Mouse (Mus musculus): ENCODE data around the gene Pola2.

Pola2 gene

DNA sequence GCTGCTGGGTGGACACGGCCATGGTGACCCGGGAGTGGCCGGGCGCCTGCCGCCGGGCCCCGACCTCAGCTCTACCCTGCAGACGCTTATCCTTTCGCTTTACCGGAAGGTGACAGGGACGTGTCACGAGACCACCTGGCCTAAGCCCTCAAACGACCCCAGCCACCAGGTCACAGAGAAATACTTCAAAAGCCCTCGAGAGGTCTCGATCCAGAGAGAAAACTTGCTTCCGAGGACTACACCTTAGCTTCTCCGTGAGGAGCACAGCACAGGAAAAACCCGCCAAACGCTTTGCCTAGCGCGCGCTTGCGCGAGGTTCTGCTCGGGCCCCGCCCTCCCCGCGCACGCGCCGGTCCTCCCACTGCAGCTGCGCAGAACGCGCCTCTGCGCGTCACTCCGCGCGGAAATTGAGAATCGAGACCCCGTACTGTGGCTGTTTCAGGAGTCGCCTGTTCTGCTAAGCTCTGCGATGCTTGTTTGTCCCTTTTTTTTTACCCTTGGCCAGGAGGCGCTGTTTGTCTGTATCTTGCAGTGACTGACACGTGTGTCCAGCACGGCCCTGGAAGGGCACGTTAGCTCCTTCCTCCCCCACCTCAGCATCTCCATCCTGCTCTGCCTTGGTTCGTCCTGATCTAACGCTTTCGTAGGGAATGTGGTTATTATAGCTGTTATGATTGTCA lies at the start of gene Pola2:
Gene Pola2, minus strand, starts transcription at position 320 of the 680 bp plus-strand sequence.
- peak; percentile 85 for DNase-seq

- no peak for DNase-seq
These were observed 49.7 kb upstream of the Pola2 start for GRCm38 (mm10) chr19:6013691-6014090.

DNA sequence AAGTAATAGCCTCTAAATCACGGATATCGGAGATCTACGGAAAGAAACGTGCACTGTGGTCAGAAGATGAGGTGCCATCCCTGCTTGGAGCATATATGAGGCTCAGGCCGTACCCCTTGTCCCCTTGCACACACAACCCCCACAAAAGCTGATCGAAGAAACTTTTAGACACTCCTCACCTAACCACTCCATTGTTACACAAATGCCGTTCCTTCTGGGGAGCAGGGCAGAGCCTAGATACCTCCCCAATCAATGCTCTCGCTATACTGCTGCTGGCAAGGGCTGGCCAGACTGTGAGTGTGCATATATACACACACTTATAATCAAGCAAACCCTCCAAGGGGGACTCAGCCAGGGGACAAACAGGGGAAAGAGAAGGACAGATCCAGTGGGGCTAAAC lies 45.1 kb upstream of the Pola2 start:
- DNase-seq: no peak

DNA sequence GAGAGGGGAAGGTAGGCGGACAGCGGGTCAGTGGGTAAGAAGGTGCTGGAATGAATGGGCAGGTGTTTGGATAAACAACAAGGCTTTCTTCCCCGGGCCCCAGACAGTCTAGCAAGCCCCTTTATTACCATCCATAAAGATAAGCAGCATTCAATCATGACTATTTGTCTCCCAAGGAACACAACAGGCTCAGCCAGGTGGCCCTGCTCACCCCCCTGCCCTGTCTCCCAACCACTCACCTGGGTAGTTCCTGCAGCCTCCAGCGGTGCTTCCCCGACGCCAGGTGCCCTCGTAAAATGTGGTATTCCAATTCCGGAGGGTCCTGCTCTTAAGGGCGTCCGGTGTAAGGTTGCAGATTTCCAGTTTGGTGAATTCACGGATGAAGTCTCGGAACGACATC lies 43.0 kb upstream of the Pola2 start:
- DNase-seq: no peak

- DNase-seq: no peak
These were observed 41.5 kb upstream of the Pola2 start for GRCm38 (mm10) chr19:6005541-6005940.

DNA sequence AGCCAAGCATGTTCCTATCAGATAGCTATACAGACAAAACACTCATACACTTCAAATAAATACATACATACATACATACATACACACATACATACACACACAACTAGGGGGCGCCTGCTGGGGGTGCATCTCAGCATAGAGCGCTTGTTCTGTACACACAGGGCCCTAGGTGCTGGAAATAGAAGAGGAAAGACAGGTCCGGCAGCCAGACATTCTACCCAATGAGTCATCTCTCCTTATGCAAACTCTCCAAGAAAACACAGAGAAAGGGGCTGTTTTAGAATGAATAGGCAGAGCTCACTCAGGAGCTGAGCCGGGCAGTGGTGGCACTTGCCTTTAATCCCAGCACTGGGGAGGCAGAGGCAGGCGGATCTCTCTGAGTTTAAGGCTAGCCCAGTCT lies 36.0 kb upstream of the Pola2 start:
- DNase-seq: no peak

DNA sequence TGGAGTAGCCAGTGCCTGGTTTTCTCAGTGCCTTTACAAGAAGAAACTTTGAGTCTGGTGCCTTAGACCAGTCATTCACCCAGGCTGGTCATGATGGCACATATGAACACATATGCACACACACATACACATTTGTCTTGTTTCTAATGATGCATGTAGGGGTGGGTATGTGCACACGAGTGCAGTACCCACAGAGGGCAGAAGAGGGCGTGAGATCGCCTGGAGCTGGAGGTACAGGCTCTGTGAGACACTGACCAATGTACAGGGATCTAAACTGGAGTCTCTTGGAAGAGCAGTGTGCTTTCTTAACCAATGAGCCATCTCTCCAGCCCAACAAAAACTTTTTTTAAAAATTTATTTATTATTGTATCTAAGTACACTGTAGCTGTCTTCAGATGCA lies 34.2 kb upstream of the Pola2 start:
- no peak for DNase-seq

DNA sequence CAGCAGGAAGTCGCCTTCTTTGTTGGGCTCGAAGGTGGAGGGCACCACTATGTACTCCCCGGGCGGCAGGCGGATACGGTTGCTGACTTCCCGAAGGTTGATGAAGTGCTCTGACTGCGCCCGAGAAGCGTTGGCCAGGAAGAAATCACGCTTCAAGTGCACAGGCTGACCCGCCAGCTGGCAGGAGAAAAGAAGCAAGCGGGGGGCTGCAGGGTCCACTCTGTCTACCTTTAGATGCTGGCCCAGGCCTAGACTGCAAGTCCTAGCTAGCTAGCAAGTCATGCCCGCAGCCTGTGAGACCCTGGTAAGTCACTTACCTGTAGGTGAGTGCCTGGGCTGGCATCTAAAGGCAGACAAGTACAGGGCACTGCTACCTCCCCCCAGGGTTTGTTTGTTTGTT lies 30.7 kb upstream of the Pola2 start:
- DNase-seq: no peak

GRCm38 (mm10) chr19:5992012-5992411 lies 28.0 kb upstream of the Pola2 start:
- DNase-seq: no peak

- no peak for DNase-seq
These were observed 27.5 kb upstream of the Pola2 start for GRCm38 (mm10) chr19:5991467-5991866.

GRCm38 (mm10) chr19:5990921-5991320 lies 26.9 kb upstream of the Pola2 start:
- DNase-seq: no peak

- no peak for DNase-seq
These were observed 26.0 kb upstream of the Pola2 start for GRCm38 (mm10) chr19:5990033-5990432.

- DNase-seq: no peak
These were observed 25.6 kb upstream of the Pola2 start for GRCm38 (mm10) chr19:5989585-5989984.

- DNase-seq: no peak
These were observed 24.9 kb upstream of the Pola2 start for GRCm38 (mm10) chr19:5988815-5989452.

- no peak for DNase-seq
These were observed 24.2 kb upstream of the Pola2 start for GRCm38 (mm10) chr19:5988027-5988814.

GRCm38 (mm10) chr19:5986043-5986442 lies 22.0 kb upstream of the Pola2 start, which contains the start of gene Slc22a20:
Gene Slc22a20 (minus strand): TSS chr19:5986143.
- DNase-seq: no peak

DNA sequence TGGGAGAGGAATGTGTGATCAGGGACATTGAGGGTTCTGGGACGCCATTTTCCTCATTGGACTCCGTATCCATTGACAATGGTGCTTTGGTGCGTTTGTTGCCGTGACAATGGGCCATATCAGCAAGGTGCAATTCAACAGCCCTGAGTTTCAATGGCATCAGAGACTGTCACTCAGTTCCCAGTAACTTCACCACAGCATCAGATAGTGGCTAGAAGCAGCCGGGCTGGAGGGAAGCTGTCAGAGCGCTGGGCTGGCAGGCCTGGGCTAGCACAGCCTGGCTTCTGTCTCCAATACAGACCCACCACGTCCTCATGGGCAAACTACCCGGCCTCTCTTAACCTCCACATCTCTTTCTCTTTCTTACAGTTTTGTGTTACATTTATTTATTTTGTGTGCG lies 16.5 kb upstream of the Pola2 start:
- DNase-seq: no peak

DNA sequence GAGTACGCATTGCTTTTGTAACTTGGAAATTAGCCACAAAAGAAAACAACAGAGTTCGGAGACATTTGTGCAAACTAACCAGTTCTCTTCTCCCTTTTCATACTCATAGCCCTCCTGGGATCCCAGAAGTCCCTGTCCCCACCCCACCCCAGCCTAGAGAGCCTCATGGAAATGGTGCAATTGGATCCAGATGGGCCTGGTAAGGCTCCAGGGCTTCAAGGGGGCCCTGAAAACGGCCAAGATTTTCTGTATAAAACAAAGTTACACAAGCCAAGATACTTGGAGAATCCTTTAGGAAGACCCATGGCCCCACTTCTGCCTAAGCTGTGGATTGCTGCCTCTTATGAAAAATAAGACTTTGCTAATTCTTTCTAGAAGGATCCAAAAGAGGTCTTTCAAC lies 13.7 kb upstream of the Pola2 start:
- no peak for DNase-seq

DNA sequence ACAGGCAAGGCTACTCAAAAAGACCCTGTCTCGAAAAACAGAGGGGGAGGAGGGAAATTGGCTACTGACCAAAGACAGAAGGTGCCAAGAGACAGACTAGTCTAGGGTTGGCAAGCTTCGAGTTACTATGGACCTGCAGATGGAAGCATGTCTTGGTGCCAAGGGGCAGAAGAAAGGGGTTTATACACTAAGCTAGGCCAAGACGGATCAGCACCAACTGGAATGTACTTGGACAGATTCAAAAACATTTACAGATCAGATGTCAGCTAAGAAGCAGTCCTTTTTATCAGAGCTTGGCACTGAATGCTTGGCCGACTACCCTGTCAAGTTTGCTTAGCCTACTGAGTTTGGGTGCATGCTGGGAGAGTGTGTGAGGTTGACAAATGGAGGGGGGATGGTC lies 11.7 kb upstream of the Pola2 start:
- no peak for DNase-seq

- no peak for DNase-seq
These were observed 11.1 kb upstream of the Pola2 start for GRCm38 (mm10) chr19:5975112-5975511.

DNA sequence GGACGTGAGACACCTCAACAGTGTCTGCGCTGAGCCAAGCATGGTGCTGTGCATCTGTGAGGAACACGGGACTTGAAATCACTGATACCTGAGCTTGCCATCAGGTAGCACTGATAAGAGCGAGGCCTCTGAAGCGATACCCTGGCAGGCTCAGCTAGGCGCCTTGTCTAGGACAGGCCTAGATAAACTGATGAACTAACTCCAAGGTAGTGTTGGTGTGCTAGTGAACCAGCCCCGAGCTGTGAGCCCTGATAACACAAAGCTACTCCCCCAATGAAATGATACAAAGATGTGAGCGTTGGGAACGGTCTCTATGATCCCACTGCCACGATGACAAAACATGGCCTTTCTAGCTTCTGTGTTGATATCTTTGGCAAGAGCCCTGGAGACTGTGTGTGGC lies 3.7 kb upstream of the Pola2 start:
- DNase-seq: no peak

DNA sequence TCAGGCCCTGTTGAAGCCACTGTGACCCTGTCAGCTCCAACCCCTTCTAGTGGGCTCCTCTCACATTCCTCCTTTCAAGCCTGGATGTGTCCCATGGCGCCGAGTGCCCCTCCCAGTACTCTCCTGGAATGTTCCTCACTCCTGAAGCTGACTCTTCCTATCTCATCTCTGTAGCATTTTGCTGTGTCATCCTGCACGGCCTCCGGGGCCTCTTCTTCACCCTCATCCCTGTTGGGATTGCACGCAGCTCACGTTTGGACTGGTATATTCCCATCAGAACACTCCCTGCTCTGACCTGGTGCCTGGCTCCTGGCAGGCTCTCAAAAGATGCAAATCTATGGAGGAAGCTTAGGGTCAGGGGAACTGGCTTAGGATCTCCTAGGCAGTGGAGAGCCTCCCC lies 2.8 kb upstream of the Pola2 start:
- no peak for DNase-seq

- DNase-seq: no peak
These were observed 1.9 kb upstream of the Pola2 start for GRCm38 (mm10) chr19:5965910-5966309.

DNA sequence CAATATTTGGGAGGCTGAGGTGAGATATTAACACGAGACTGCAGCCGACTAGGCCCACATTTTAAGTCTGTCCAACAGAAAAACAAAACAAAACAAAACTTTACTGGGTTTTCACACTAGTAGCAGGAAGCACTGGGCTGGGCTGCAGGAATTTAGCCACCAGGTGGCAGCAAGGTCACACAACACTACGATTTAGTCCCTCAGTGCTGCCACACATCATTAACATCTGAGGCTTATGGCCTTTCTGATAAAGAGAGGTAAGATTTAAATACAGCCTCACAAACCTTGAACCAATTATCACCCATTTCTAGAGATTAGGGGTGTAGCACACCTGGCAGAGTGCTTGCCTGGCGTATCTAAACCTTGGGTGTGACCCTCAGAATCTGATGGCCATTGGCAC lies 1.3 kb upstream of the Pola2 start:
- peak; percentile 71 for DNase-seq

All from cerebellum, adult 8-10 months (tissue).